ENCODE assay signal across 11 mouse cellular contexts in genomic region chr13:89384598-89385145, GRCm38 (mm10).
A peak's percentile ranks its signal among the peaks of the same experiment; 100 is the strongest.
DNase-seq lines count a peak whose midpoint lies in the region; ATAC-seq lines count a peak whose summit lies in the region.
"Had no signal": no experiment of that assay in that cellular context is flagged by ENCODE, and none has a peak within 500 bp of the region (broad histone marks: within the 10 kb centered on the region; RNA-seq: fewer than 3 reads in every experiment).

No protein-coding gene starts in this region.

- ATAC-seq in limb, embryonic 12.5 days (ENCODE audit: insufficient number of reproducible peaks, insufficient read depth, low FRiP score, low TSS enrichment, low read depth), result no peak; the same call in 1 of the 2 replicates
- ATAC-seq in limb, embryonic 15.5 days (ENCODE audit: insufficient number of reproducible peaks, low FRiP score, low TSS enrichment, low read depth), result no peak
- no peak for ATAC-seq in intestine, embryonic 16.5 days
- ATAC-seq: intestine, embryonic 15.5 days had no signal

- H3K4me2 ChIP-seq in limb, embryonic 12.5 days, result no peak overlapping the region
- no peak overlapping the region for H3K4me2 ChIP-seq in limb, embryonic 15.5 days
- H3K4me2 ChIP-seq in intestine, embryonic 16.5 days (ENCODE audit: low read depth, low read length), result no peak overlapping the region
- H3K4me2 ChIP-seq: intestine, embryonic 15.5 days; midbrain, embryonic 12.5 days had no signal

- no peaks in the 10 kb centered on the region for H3K9me3 ChIP-seq in limb, embryonic 12.5 days
- H3K9me3 ChIP-seq in limb, embryonic 10.5 days (replicated peaks), result no peaks in the 10 kb centered on the region
- no peaks in the 10 kb centered on the region for H3K9me3 ChIP-seq in limb, embryonic 15.5 days
- H3K9me3 ChIP-seq in intestine, embryonic 16.5 days (ENCODE audit: control insufficient read depth, low read length), result no peaks in the 10 kb centered on the region
- H3K9me3 ChIP-seq in midbrain, embryonic 10.5 days (replicated peaks), result no peaks in the 10 kb centered on the region
- H3K9me3 ChIP-seq: intestine, embryonic 15.5 days; midbrain, embryonic 12.5 days had no signal

- H3K4me1 ChIP-seq in limb, embryonic 12.5 days (replicated peaks), result no peaks in the 10 kb centered on the region
- H3K4me1 ChIP-seq in limb, embryonic 10.5 days, result no peaks in the 10 kb centered on the region
- H3K4me1 ChIP-seq in limb, embryonic 15.5 days, result 0 out of 2 replicates have a peak, but pooled peaks cover 4% of the 10 kb centered on the region
- H3K4me1 ChIP-seq in intestine, embryonic 16.5 days (ENCODE audit: control insufficient read depth, insufficient read depth, low read length), result no peaks in the 10 kb centered on the region
- no peaks in the 10 kb centered on the region for H3K4me1 ChIP-seq in midbrain, embryonic 10.5 days
- H3K4me1 ChIP-seq: intestine, embryonic 15.5 days; midbrain, embryonic 12.5 days had no signal

- H3K9ac ChIP-seq in limb, embryonic 12.5 days (replicated peaks), result no peak overlapping the region
- H3K9ac ChIP-seq in limb, embryonic 15.5 days, result no peak overlapping the region
- H3K9ac ChIP-seq in intestine, embryonic 16.5 days (ENCODE audit: low read depth, low read length), result no peak overlapping the region
- H3K9ac ChIP-seq: intestine, embryonic 15.5 days; midbrain, embryonic 12.5 days had no signal

- H3K36me3 ChIP-seq in limb, embryonic 12.5 days, result no peaks in the 10 kb centered on the region
- no peaks in the 10 kb centered on the region for H3K36me3 ChIP-seq in limb, embryonic 10.5 days
- no peaks in the 10 kb centered on the region for H3K36me3 ChIP-seq in limb, embryonic 15.5 days
- H3K36me3 ChIP-seq in intestine, embryonic 16.5 days (ENCODE audit: control insufficient read depth, insufficient read depth, low read length), result no peaks in the 10 kb centered on the region
- no peaks in the 10 kb centered on the region for H3K36me3 ChIP-seq in midbrain, embryonic 10.5 days
- H3K36me3 ChIP-seq: intestine, embryonic 15.5 days; midbrain, embryonic 12.5 days had no signal

- DNase-seq in cerebellum, adult 9-10 months, result peak; percentile 12
- DNase-seq in cerebellum, adult 8-10 months, result no peak
- no peak for DNase-seq in limb, embryonic 10.5 days (ENCODE audit: low spot score)
- DNase-seq in brain, adult 2 months (ENCODE audit: low read depth, low spot score), result peak; percentile 59
- no peak for DNase-seq in midbrain, embryonic 10.5 days (ENCODE audit: low spot score)
- DNase-seq: B cell, adult 2 months had no signal

- no peak overlapping the region for H3K4me3 ChIP-seq in limb, embryonic 12.5 days (replicated peaks)
- no peak overlapping the region for H3K4me3 ChIP-seq in limb, embryonic 10.5 days
- H3K4me3 ChIP-seq in limb, embryonic 15.5 days, result no peak overlapping the region
- H3K4me3 ChIP-seq in intestine, embryonic 16.5 days (ENCODE audit: low read length), result no peak overlapping the region
- H3K4me3 ChIP-seq in midbrain, embryonic 10.5 days, result no peak overlapping the region
- H3K4me3 ChIP-seq: intestine, embryonic 15.5 days; midbrain, embryonic 12.5 days had no signal

- H3K27me3 ChIP-seq in limb, embryonic 12.5 days, result no peaks in the 10 kb centered on the region
- H3K27me3 ChIP-seq in limb, embryonic 10.5 days (ENCODE audit: low read depth, poor library complexity, severe bottlenecking), result no peaks in the 10 kb centered on the region
- no peaks in the 10 kb centered on the region for H3K27me3 ChIP-seq in limb, embryonic 15.5 days
- H3K27me3 ChIP-seq in intestine, embryonic 16.5 days (replicated peaks; ENCODE audit: control insufficient read depth, insufficient read depth, low read length), result no peaks in the 10 kb centered on the region
- no peaks in the 10 kb centered on the region for H3K27me3 ChIP-seq in midbrain, embryonic 10.5 days (ENCODE audit: low read depth, poor library complexity, severe bottlenecking)
- H3K27me3 ChIP-seq: intestine, embryonic 15.5 days; midbrain, embryonic 12.5 days had no signal

- H3K27ac ChIP-seq in limb, embryonic 12.5 days, result 0 out of 2 replicates have a peak overlapping the region, but pooled peaks have one; percentile 41
- H3K27ac ChIP-seq in limb, embryonic 10.5 days, result no peak overlapping the region
- peak overlapping the region; percentile 6; the same call in 1 of the 2 replicates for H3K27ac ChIP-seq in limb, embryonic 15.5 days
- H3K27ac ChIP-seq in intestine, embryonic 16.5 days (ENCODE audit: low read length), result no peak overlapping the region
- H3K27ac ChIP-seq in midbrain, embryonic 10.5 days (replicated peaks), result no peak overlapping the region
- H3K27ac ChIP-seq: intestine, embryonic 15.5 days; midbrain, embryonic 12.5 days had no signal

- 73% methylated on average over 11 of the region's 11 CpGs for WGBS in limb, embryonic 12.5 days
- WGBS in limb, embryonic 10.5 days, result 94% methylated on average over 11 of the region's 11 CpGs
- WGBS in limb, embryonic 15.5 days, result 55% methylated on average over 11 of the region's 11 CpGs
- WGBS in intestine, embryonic 16.5 days, result 74% methylated on average over 11 of the region's 11 CpGs
- WGBS in midbrain, embryonic 10.5 days, result 92% methylated on average over 11 of the region's 11 CpGs

Comparison
In these comparisons a context has a peak if more than half of its experiments do, and no peak if none do; other contexts are left out.
1. DNase-seq: peak in cerebellum, adult 9-10 months (single experiment) and brain, adult 2 months (single experiment); none in cerebellum, adult 8-10 months (single experiment), limb, embryonic 10.5 days (single experiment) and midbrain, embryonic 10.5 days (single experiment).
2. H3K27ac ChIP-seq: peak in limb, embryonic 12.5 days (single experiment) and limb, embryonic 15.5 days (single experiment); none in limb, embryonic 10.5 days (single experiment), intestine, embryonic 16.5 days (single experiment) and midbrain, embryonic 10.5 days (single experiment).